Mouse (Mus musculus) gastrocnemius, adult 2 months (tissue): ENCODE measurements around the gene 1700069L16Rik. TPM values are rescaled to one million over a fixed set of nuclear protein-coding genes. Genes with fewer than 3 reads are reported as not detected.

ENCODE experiments used
- DNase-seq: peaks from one replicate; pipeline ENCODE4 v3.0.0; 2022
- H3K27ac ChIP-seq: fragments of 200-600 bp; 2 replicates; pipeline ENCODE4 v1.8.1; 2022; ENCODE audit warnings: mild to moderate bottlenecking
- H3K4me3 ChIP-seq: fragments of 200-600 bp; 2 replicates; pipeline ENCODE4 v1.8.1; 2022; ENCODE audit warnings: mild to moderate bottlenecking, moderate library complexity
- CTCF ChIP-seq: fragments of 200-600 bp; IDR thresholded peaks from 2 replicates; pipeline ENCODE4 v1.8.1; 2022; ENCODE audit warnings: antibody characterized with exemption, mild to moderate bottlenecking, moderate library complexity
- intact Hi-C: fragments of 180-260 bp; cut with DNase I; formaldehyde crosslinking; loops from one replicate; pipeline ENCODE4 v1.15.1; 2025
- total RNA-seq, 2 experiments: library from RNA; stranded (reverse); gene quantifications; 2 replicates each; pipeline ENCODE4 v1.2.3; 2021

The 1700069L16Rik gene
- total RNA-seq, 2 experiments from 2014 or later, result not detected

GRCm38 (mm10) chr5:113748556-113749331 lies 24.2 kb upstream of the 1700069L16Rik start:
- DNase-seq, result no peak
- Histone ChIP-seq H3K27ac (no peak overlapping the region), H3K4me3 (no peak overlapping the region)
- intact Hi-C loops, result no loop called here
- TF ChIP-seq CTCF, result no peak

- no peak for DNase-seq
- peak; percentile 22; the same call in 1 of the 2 replicates for TF ChIP-seq CTCF
- Histone ChIP-seq H3K4me3 (no peak overlapping the region), H3K27ac (no peak overlapping the region)
- intact Hi-C loops, result no loop called here
Measured at GRCm38 (mm10) chr5:113747629-113748028, 23.1 kb upstream of the 1700069L16Rik start.

GRCm38 (mm10) chr5:113737607-113738237 lies 13.2 kb upstream of the 1700069L16Rik start:
- Histone ChIP-seq H3K4me3 (no peak overlapping the region), H3K27ac (no peak overlapping the region)
- no peak for DNase-seq
- TF ChIP-seq CTCF, result no peak
- intact Hi-C loops, result loop anchor here (2.0 kb wide), 1 partner anchor 35 kb away; the partner anchor contains the start of genes Iscu and Sart3

- H3K27ac ChIP-seq, result peak overlapping the region; percentile 97
- intact Hi-C loops, result loop anchor here (2.0 kb wide), 1 partner anchor 36 kb away; the partner anchor contains the start of genes Iscu and Sart3
- no peak for TF ChIP-seq CTCF
Measured at GRCm38 (mm10) chr5:113736522-113737164, 12.1 kb upstream of the 1700069L16Rik start.

GRCm38 (mm10) chr5:113736113-113736502 lies 11.5 kb upstream of the 1700069L16Rik start:
- DNase-seq, result no peak
- Histone ChIP-seq H3K4me3 (peak overlapping the region; percentile 78), H3K27ac (peak overlapping the region; percentile 97)
- intact Hi-C loops, result loop anchor here (2.0 kb wide), 1 partner anchor 37 kb away; the partner anchor contains the start of genes Iscu and Sart3
- no peak for TF ChIP-seq CTCF

More at GRCm38 (mm10) chr5:113736522-113737164, 12.1 kb upstream of the 1700069L16Rik start:
- peak overlapping the region; percentile 78 for H3K4me3 ChIP-seq
- no peak for DNase-seq

GRCm38 (mm10) chr5:113735345-113736112 lies 11.0 kb upstream of the 1700069L16Rik start, which contains the start of gene Ficd:
Ficd (plus strand) TSS chr5:113735803.
- intact Hi-C loops, result loop anchor here (2.0 kb wide), 1 partner anchor 37 kb away; the partner anchor contains the start of genes Iscu and Sart3
- DNase-seq, result peak; percentile 97
- Histone ChIP-seq H3K27ac (peak within 1 kb of the TSS; percentile 97), H3K4me3 (peak within 1 kb of the TSS; percentile 78)
- TF ChIP-seq CTCF, result no peak

- peak overlapping the region; percentile 97 for H3K27ac ChIP-seq
- DNase-seq, result no peak
- no peak for TF ChIP-seq CTCF
- intact Hi-C loops, result no loop called here
- H3K4me3 ChIP-seq, result peak overlapping the region; percentile 78
Measured at GRCm38 (mm10) chr5:113735023-113735344, 10.4 kb upstream of the 1700069L16Rik start.

GRCm38 (mm10) chr5:113734376-113734775 lies 9.8 kb upstream of the 1700069L16Rik start:
- no peak for DNase-seq
- no peak overlapping the region for H3K27ac ChIP-seq
- H3K4me3 ChIP-seq, result no peak overlapping the region
- TF ChIP-seq CTCF, result no peak
- intact Hi-C loops, result no loop called here

- DNase-seq, result peak; percentile 59
- Histone ChIP-seq H3K4me3 (no peak overlapping the region), H3K27ac (no peak overlapping the region)
- peak; percentile 75 for TF ChIP-seq CTCF
- intact Hi-C loops, result no loop called here
Measured at GRCm38 (mm10) chr5:113732182-113732581, 7.6 kb upstream of the 1700069L16Rik start.

GRCm38 (mm10) chr5:113731174-113731573 lies 6.6 kb upstream of the 1700069L16Rik start:
- DNase-seq, result no peak
- intact Hi-C loops, result no loop called here
- no peak for TF ChIP-seq CTCF
- Histone ChIP-seq H3K4me3 (no peak overlapping the region), H3K27ac (no peak overlapping the region)

GRCm38 (mm10) chr5:113730641-113731121 lies 6.1 kb upstream of the 1700069L16Rik start:
- Histone ChIP-seq H3K27ac (no peak overlapping the region), H3K4me3 (no peak overlapping the region)
- TF ChIP-seq CTCF, result no peak
- no peak for DNase-seq
- intact Hi-C loops, result no loop called here

- H3K4me3 ChIP-seq, result no peak overlapping the region
- H3K27ac ChIP-seq, result no peak overlapping the region
- no peak for DNase-seq
- intact Hi-C loops, result no loop called here
- no peak for TF ChIP-seq CTCF
Measured at GRCm38 (mm10) chr5:113728691-113729090, 4.1 kb upstream of the 1700069L16Rik start.
